Mouse (Mus musculus) gastrocnemius, postnatal 4 days (tissue): ENCODE data around the gene Dpp7. TPM values are rescaled to one million over a fixed set of nuclear protein-coding genes. Genes with fewer than 3 reads are reported as not detected.

Experiments
- DNase-seq, 2 experiments: peaks; one replicate each; pipeline ENCODE4 v3.0.0; 2021 to 2022; ENCODE audit warnings: low spot score in 2 of 2, mixed read lengths in 2 of 2
- long read RNA-seq, 2 experiments: library from polyadenylated mRNA; stranded (forward); transcript quantifications; one replicate each; pipeline ENCODE4 v2.0.0; 2021
- total RNA-seq, 2 experiments: library from RNA; stranded (reverse); gene quantifications; 2 replicates each; pipeline ENCODE4 v1.2.3; 2021

The Dpp7 gene
- 10 to 100 TPM in 1 of 2 experiments, 1 to 10 TPM in 1; 8.1 to 11.9 TPM for total RNA-seq
- long read RNA-seq, experiment 1, transcript Dpp7-201 (13 exons, 1,682 nt): major isoform, 6 of 16 reads
- long read RNA-seq, experiment 1, partial matches to known transcripts: 2 of 16 reads
- long read RNA-seq, experiment 1, other reads (novel, unspliced or antisense): 7 of 16 reads
- long read RNA-seq, experiment 2, transcript Dpp7-201 (13 exons, 1,682 nt): major isoform, 9 of 16 reads
- long read RNA-seq, experiment 2, partial matches to known transcripts: 0 of 16 reads
- long read RNA-seq, experiment 2, other reads (novel, unspliced or antisense): 7 of 16 reads

- peak; percentile 53 to 81 for DNase-seq
Observed at GRCm38 (mm10) chr2:25356208-25357079, at the start of gene Dpp7. Dpp7 (minus strand) TSS chr2:25356359.

GRCm38 (mm10) chr2:25403994-25404393 is 47.8 kb upstream of the Dpp7 start:
- DNase-seq: no peak

GRCm38 (mm10) chr2:25402972-25403601 is 46.9 kb upstream of the Dpp7 start:
- peak in 1 of 2 experiments; percentile 63 for DNase-seq

- DNase-seq: peak in 1 of 2 experiments; percentile 71
Observed at GRCm38 (mm10) chr2:25402377-25402971, 46.3 kb upstream of the Dpp7 start.

GRCm38 (mm10) chr2:25400764-25401163 is 44.6 kb upstream of the Dpp7 start:
- peak in 1 of 2 experiments; percentile 55 for DNase-seq

GRCm38 (mm10) chr2:25400291-25400690 is 44.1 kb upstream of the Dpp7 start:
- DNase-seq: peak in 1 of 2 experiments; percentile 60

- DNase-seq: no peak
Observed at GRCm38 (mm10) chr2:25399051-25399450, 42.9 kb upstream of the Dpp7 start, which contains the start of gene Npdc1. Npdc1 (plus strand) TSS chr2:25399351.

GRCm38 (mm10) chr2:25398065-25398464 is 41.9 kb upstream of the Dpp7 start:
- DNase-seq: no peak

GRCm38 (mm10) chr2:25397010-25397409 is 40.9 kb upstream of the Dpp7 start:
- no peak for DNase-seq

- DNase-seq: no peak
Observed at GRCm38 (mm10) chr2:25396597-25396983, 40.4 kb upstream of the Dpp7 start.

- peak in 1 of 2 experiments; percentile 41 for DNase-seq
Observed at GRCm38 (mm10) chr2:25395721-25396596, 39.8 kb upstream of the Dpp7 start, which contains the start of gene Entpd2. Entpd2 (plus strand) TSS chr2:25395874.

- DNase-seq: peak in 1 of 2 experiments; percentile 70
Observed at GRCm38 (mm10) chr2:25394281-25395221, 38.4 kb upstream of the Dpp7 start.

GRCm38 (mm10) chr2:25391266-25391665 is 35.1 kb upstream of the Dpp7 start:
- no peak for DNase-seq

- DNase-seq: no peak
Observed at GRCm38 (mm10) chr2:25384492-25384891, 28.3 kb upstream of the Dpp7 start.

GRCm38 (mm10) chr2:25376589-25376988 is 20.4 kb upstream of the Dpp7 start:
- DNase-seq: peak in 1 of 2 experiments; percentile 53

GRCm38 (mm10) chr2:25373431-25373830 is 17.3 kb upstream of the Dpp7 start:
- no peak for DNase-seq

- no peak for DNase-seq
Observed at GRCm38 (mm10) chr2:25372644-25373391, 16.7 kb upstream of the Dpp7 start.
